Mouse (Mus musculus) kidney, adult 9 months (tissue): ENCODE results near the gene Tbc1d14.

ENCODE experiments used
- DNase-seq: peaks from one replicate; pipeline ENCODE4 v3.0.0; 2022

Tbc1d14 gene

DNA sequence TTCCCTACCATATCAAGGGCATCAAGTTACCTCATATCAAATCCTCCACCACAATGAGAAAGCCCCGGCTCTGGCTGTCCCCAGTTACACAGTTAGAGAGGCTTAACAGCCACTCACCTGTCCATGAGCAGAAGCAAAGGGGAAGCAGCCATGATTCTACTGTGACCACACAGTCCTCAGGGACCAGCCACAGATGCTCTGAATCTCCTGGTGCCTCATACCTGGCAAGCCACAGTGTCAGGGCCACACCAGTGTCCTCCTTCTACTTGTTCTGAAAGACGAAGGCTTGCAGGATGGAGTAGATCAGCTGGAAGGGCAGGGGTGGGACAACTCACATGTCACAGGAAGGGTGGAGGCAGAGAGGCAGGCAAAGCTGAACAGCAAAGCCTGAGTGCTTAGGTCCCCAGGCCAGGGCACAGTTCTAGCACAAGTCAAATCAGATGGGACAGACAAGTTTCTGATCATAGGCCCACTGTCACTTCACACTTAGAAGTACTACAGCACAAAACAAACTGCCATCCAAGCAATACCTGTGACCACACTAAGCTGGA, 39.9 kb downstream of the Tbc1d14 start:
- no peak for DNase-seq

DNA sequence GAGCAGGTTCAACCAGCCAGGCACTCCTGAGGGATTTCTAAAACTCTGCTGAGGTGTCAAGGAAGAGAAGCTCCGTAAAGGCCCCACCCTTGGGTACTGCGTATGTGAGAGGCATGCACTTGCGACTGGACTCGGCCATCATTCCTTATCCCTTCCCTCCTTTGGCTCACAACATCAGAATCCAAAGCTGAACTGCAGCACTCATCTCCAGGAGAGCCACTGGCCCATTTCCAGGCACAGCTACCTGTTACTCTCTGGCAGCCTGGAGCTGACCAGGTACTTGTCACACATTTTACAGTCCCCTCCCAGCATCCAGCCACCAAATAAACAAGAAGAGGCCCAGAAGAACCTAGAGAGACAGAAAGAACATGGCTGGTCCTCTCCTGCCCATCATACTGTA, 40.7 kb downstream of the Tbc1d14 start:
- no peak for DNase-seq

DNA sequence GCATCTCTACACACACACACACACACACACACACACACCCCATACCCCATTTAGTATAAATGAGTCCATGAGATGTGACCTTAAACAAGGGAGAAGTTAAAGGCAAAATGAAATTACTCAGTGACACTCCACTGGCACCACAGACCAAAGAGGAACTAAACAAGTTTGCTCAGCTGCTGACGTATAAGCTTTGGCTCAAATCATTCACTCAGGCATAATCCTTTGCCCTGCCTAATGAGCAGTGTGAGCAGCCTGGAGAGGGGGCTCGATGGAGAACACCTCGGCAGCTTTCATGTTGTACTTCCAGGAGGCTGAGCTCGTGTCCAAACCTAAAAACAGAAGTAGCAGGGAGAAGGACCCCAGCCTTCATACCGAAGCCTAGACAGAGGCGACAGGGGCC, 43.8 kb downstream of the Tbc1d14 start:
- DNase-seq: no peak

DNA sequence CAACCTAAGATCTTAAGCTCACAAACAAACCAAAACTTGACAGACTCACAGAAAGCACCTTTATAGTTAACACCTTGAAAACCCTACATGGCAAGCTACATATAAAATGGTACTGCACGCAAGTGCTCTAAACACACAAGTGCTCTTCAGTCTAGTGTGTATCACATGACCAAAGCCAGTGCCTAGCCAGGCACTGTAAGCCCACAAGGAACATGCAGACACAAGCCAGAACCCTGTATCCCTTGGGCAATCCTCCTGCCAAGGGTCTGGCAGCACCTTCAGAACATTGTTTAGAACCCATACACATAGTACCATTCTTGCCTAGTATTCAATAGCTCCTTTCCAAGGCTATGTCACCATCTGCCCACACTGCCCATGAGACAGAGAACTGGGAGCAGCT, 48.3 kb downstream of the Tbc1d14 start:
- no peak for DNase-seq

DNA sequence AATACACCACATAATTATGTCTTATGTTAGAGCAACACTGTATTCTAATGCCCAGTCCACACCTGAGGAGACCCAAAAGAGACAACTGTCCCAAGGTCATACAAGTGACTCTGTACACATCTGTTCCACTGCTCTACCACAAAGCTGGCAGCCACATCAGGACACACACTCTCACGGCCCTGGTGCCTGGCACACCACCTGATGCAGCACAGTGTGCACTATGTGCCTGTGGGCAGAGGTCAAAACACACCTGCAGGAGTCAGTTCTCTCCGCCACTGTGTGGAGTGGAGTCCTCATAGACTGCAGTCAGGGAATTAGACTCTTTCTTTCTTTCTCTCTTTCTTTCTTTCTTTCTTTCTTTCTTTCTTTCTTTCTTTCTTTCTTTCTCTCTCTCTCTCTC, 52.1 kb downstream of the Tbc1d14 start:
- DNase-seq: peak; percentile 77

DNA sequence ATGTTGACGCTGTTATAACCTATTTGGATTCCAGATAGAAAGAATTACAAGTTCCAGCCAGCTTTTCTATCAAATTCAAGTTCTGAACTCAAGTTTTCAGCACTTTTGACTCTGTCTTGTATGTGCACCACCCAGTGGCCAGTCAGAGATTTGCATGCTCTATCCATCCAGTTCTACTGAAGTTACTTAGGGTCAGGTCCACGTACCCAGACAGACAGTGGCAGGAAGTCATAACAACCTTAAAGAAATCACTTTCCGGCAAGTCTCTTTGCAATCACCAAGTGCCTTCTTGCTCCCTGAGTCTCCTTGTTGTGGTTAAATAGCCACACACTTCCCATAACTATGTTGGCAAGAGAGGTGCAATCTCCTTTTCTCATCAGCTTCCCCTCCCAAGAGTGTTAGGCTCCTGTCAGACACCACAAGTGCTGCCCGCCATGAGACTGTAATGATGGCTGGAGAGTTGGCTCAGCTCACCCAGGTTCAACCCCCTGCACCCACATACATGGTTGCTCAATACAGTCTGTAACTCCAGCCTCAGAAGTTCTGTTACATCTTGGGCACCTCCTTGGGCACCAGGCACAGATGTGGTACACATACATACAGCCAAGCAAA, 54.4 kb downstream of the Tbc1d14 start:
- peak; percentile 81 for DNase-seq

DNA sequence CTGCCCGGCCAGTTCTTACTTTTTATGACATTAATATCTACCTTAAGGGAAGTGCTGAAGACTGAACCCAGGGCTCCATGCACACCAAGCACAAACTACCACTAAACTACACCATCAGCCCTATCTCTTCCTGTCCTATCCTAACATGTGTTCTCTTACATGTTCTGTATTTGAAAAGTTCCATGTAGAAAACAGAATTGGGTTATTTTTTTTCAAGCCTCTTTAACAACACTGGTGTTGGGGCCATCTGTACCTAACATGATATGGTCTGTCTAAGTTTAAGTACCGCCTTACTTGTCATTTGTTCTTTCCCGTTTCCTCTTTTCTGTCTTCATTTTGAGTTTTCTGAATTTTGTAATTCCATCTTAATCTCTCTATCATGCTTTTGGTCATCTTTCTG, 56.7 kb downstream of the Tbc1d14 start:
- no peak for DNase-seq

DNA sequence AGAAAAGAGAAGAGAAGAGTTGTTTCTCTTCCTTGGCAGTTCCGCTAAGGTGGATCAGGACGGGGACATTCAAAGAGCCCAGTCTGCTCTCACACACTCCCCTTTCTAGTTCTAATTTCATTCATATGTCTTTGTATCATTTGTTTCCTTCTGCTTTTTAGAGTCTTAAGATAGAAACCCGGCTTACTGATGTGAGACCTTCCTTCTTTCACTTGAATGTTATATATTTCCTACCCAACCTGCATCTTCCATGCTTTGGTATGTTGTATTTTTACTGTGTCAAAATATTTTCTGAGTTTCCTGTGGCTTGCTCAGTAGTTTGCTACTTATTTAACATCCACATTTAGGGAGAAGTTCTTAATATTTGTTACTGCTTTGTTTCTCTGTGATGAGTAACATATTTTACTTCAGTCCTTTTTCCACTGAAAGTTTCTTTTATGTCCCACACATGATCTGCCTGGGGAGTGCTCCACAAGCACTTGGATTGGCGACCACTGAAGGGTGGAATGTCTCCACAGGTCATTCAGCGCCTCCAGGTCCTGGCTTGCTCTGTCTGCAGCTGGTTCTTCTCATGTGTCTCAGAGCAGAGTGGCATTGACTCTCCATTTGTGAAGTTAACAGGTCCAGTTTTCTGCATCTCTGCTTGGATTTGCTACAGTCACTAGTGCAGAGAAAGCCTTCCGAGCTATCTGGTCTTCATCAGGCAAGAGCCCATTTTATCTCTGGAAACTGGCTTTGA, 57.5 kb downstream of the Tbc1d14 start:
- no peak for DNase-seq

DNA sequence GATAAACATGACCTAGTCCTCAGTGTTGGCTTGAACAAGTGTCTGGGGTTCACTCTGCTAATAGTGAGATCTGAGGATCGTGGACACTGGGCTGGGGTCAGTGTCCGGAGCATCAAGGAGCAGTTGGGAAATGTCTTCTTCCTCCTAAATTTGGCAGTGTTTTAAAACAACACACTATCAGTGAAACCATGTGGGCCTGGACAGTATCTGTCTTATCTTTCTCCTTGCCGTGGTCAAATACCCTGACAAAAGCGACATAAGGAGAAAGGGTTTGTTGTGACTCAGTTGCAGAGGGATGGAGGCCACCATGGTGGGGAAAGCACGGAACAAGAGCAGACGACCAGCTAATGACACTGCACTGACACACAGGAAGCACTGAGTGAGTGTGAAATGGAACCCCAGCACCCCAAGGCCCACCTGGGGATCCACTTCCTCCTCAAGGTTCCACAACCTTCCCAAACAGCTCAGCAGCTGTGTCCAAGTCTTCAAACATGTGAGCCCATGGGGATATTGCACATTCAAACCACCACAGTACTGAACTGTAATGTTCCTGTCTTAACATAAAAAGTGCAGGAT, 58.5 kb downstream of the Tbc1d14 start:
- no peak for DNase-seq

DNA sequence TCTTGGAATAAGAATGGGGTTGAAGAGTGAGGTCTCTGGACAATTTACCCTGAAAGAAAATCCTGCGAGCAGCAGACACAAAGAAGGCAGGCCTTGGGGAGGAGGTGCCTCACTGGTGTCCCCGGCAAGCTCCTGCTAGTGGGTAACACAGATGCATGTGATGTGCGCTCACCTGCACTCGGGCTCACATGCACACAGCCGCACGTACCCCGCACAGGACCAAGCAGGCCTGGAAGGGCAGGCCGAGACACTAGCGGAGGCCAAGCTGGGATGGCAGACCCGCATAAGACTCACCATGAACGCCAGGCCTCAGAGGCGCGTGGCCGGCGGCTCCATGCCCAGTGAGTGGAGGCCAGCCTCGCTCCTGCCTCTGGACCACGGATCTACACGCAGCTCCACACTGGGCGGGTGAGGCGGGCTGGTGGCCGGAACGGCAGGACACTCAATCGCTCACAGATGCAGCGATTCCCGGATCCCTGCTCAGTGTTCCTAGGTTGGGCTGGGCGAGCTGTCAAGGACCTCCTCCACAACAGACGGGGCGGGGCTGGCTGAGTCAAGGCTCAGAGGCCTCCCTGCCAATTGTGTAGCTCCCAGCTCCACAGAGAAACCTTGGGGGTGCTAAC, 62.8 kb downstream of the Tbc1d14 start:
- DNase-seq: peak; percentile 97

DNA sequence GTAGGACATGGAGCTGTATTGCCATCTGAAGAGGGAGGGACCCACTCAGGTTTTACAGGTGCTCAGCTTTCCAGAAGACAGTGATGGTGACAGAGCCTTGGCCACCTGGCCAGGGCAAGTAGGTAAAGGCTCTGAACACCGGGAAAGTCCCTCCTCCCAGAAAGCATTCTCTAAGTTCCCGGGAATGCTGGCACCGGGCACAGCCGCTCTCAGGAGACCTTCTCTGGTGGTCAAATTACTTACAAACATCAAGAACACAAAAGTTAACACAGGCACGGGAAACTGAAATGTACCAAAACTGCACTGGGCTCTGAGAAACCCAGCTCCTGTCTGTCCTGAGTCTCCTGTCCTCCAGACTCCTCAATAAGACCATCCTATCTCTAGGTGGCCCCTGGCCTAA, 63.4 kb downstream of the Tbc1d14 start:
- DNase-seq: no peak

DNA sequence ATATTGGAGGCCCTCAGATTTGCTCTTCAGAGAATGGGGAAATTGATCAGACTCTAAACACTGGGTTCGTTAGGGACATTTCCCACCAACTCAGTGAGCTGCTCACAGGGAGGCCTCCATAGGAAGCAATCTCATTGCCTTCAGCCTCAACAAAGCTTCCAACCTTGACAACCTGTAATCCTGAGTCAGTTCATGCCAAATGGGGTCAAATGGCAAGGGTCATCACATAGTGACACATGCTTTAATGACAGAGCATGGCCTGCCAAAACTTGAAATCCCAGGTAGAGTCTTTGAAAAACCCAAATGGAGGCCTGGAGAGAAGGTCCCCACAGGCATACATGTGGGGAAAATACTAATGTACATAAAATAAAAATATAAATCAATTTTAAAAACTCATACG, 66.2 kb downstream of the Tbc1d14 start:
- no peak for DNase-seq

DNA sequence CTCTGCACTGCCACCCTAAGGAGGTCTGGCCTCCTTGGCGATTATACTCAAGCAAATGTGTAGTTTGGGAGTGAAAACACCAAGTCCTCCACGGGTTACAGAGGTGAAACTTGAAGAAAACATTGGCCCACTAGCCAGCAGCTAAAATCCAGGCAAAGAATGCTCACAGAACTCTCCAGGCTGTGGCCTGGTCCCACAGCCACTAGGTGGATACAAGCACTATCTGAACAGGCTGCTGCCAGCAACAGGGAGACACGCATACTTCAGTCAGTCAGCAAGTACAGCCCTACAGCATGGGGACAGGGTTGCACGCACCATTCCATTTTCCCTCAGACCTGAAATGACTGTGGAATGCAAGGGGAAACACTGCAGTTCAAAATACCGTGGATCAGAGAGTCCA, 66.8 kb downstream of the Tbc1d14 start:
- peak; percentile 43 for DNase-seq

DNA sequence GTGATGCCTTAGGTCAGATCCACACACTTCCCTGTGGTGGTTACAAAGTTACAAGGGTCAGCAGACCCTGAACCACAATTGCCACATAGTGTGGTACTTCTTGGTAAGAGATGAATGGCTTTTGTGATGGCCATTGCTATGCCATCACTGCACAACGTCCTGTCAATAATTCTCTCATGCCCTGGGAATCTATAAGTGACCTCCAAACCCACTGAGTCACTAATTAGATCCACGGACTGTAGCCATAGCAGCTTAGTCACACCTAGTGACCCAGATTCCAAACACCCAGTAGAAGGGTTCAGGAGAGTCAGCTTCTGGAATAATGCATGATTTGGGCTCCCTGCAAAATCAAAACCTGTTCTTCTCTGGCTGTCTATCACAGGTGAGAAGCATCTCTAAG, 67.9 kb downstream of the Tbc1d14 start:
- DNase-seq: peak; percentile 43

DNA sequence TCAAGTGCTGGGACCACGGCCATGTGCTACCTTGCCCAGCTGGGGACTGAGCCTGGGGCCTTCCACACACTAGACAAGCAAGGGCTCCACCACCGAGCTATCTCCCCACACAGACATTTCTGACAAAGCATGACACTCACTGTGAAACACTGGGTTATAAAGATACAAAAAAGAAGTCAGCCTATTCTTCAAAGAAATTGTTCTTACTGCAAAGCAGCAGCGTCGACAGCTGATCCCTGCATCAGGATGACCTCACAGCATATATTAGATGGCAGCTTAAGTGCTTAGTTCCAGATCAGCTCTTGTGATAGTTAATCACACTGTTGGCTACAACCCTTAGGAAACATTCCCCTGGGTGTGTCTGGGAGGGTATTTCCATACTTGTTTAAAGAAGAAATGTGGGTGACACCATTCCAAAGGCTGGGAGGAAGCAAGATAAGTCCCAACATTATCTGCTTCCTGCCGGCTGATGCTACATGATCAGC, 69.8 kb downstream of the Tbc1d14 start:
- DNase-seq: no peak

DNA sequence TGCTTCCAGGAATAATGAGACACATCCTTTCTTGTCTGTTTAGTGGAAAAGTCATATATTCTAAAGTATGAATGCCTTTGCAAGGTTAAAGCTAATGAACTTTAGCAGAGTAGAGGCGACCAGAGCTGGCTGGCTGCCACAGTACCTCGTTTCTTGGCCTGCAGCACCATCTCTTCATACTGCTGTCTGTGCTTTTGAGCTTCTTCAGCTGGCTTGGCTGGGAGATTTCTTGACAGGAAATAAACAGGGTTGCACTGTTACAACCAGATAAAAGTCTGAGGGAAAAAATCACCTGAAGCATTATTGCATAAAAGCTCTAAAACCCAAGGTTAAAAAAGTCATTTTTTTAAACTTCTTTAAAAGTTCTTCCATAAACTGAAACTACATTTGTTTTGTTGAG, 70.3 kb downstream of the Tbc1d14 start:
- peak; percentile 57 for DNase-seq

DNA sequence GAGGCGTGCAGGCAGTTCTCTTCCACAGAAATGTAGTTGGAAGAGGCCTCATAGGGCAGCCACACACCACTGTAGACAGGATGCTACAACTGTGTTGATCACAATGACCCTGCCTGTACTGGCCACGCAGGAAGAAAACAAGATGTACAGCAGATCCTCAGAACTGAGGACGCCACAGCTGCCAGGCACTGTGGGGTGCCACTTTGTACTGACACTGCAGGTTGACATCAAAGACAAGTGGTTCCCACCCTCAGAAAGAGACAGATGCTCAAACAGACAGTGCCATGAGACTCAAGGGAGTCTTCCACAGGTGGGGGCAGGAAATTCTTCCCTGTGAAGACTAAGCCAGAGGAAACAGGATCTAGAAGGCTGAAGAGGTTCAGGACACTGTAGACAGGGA, 73.3 kb downstream of the Tbc1d14 start:
- no peak for DNase-seq

DNA sequence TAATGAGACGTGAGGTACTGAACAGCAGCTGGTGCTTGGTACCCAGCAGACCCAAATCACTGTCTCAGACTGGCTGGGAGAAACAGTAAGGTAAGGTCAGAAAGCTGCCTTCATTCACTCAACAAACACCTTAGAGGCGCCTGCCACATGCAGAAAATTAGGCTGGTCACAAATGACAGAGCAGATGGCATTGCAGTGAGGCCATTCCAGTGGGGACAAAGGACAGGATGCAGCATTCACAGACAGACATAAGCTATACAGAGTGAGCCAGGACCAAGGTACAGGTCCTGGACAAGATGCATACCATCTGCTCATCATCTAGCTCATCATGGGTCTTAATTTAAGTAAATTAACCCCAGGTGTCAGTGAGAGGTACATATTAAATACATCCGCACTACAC, 75.5 kb downstream of the Tbc1d14 start:
- DNase-seq: no peak

DNA sequence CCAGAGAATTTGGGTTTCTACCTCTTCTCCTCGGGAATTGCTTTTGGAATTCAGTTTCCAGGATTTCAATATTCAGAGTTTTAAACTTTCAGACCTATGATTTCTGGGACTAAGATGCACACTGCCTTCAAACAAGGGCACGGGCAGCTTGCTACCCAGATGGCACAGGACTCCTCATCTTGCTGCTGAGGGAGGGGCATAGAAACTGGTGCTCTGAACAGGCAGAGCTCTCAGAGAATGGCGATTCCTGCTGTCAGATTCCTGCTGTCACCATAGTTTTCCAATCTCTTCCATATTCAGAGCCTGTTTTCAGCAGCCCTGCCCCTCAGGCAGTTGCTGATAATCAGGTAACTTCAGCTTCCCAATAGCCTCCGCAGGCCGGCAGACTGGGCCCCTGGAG, 77.5 kb downstream of the Tbc1d14 start:
- no peak for DNase-seq

DNA sequence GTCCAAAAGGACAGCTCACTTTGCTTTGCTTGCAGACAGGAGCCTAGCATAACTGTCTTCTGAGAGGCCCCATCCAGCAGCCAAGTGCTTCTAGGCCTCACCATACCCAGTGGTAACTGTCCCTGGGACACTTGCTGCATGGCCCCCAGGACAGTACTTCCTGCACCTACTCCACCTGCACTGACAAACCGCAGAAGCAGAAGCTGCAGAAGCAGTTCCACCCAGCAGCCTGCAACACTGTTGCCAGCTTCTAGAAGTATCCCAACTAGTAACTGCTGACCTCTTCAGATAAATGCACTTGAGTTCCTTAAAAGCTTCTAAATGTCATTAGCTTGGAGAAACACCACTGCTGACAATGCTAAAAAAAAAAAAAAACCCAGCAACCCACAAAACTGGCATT, 78.0 kb downstream of the Tbc1d14 start:
- no peak for DNase-seq

DNA sequence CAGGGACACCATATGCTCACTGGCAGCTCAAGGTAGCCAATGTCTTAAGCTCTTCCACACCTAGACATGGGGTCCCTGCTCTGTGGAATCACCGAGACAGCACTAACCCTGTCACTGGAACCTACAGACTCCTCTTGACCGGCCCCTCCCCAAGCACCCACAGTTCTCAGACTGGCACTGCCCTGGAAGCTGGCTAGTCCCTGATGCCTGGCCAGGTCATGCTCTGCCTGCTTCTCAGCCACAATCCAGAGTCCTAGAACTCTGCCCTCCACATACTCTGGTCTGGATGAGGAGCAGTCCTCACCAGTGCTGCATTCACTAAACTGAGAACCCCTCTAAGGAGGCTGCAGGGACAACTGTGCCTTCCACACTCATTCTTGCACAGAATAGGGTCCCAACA, 82.1 kb downstream of the Tbc1d14 start:
- peak; percentile 40 for DNase-seq

DNA sequence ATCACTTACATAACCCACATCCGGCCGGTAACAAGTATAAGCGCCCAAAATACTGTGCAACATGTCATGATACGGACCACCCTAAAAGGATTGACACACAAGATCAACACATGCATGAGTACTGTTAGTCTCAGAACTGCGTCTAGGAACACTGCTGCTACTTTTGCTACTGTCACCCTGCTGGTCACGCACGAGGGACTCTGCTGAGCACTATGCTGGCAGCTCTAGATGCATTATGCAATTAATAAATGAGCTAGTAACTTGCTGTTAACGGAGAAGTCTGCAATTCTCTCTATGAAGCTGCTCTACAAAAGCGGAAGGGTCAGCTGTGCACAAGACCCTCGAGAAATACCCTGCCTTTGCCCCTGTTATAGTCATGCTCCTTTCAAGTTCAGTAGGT, 84.7 kb downstream of the Tbc1d14 start:
- peak; percentile 70 for DNase-seq

DNA sequence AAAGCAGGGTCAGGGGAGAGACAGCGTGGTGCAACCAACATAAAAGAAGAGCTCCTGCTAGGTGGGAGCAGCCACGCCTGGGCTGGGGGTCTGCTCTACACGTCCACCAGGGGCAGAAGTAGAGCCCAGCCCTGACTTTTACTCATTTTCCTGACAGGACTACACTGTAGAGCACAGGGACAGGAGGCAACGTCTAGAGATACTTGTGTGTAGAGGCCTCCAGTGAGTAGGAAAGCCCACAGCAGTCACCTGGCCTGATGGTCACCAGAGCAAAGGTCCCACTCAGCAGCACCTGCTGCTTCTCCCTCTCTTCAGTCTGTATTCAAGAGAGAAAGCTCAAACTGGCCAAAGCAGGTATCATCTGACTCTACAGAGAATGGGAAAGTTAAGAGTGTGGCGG, 87.4 kb downstream of the Tbc1d14 start:
- no peak for DNase-seq

DNA sequence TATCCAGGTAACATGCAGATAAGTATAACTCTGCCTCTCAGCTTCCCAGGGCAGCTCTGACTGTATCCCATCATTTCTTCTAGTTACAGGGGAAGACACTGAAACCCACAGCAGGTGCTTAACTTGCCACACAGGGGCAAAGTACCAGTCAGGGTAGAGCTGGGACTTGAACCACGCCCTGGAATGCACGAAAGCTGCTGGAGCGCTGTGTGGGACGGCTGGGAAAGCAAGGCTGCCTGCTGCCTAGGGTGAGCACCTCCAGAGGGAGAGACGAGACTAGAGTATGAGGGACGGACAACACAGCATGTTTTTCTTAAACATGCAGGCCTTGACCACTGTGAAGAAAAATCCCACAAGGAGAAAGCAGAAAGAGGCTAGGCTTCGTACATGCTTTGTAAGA, 87.8 kb downstream of the Tbc1d14 start:
- no peak for DNase-seq
